Comparison of ENCODE assay signal across 19 mouse cellular contexts in genomic region chr10:61706412-61707375, GRCm38 (mm10). TPM values are rescaled to one million over a fixed set of nuclear protein-coding genes. Genes with fewer than 3 reads are reported as not detected.
DNase-seq lines count a peak whose midpoint lies in the region; ATAC-seq and TF ChIP-seq lines count a peak whose summit lies in the region.
"Had no signal": no experiment of that assay in that cellular context is flagged by ENCODE, and none has a peak within 500 bp of the region (broad histone marks: within the 10 kb centered on the region; RNA-seq: fewer than 3 reads in every experiment).

No protein-coding gene starts in this region.

- no peak overlapping the region for H3K4me3 ChIP-seq in kidney, embryonic 15.5 days (replicated peaks)
- peak overlapping the region; percentile 15 to 32; a peak in 3 of 4 replicates for H3K4me3 ChIP-seq in MEL (ENCODE audit: control insufficient read depth in 1 of 2, insufficient read depth in 1 of 2, low read depth in 2 of 2, low read length in 2 of 2)
- no peak overlapping the region for H3K4me3 ChIP-seq in intestine, postnatal 0 days (ENCODE audit: low read depth, low read length)
- H3K4me3 ChIP-seq: embryonic facial prominence, embryonic 15.5 days; forebrain, embryonic 10.5 days; limb, embryonic 12.5 days had no signal

- no peak for TF ChIP-seq RAD21 in MEL (IDR thresholded peaks at IDR 0.05; ENCODE audit: low read depth, low read length)

- no peaks in the 10 kb centered on the region for H3K79me2 ChIP-seq in MEL (ENCODE audit: control insufficient read depth, insufficient read depth, low read length, poor library complexity)

- no peaks in the 10 kb centered on the region for H3K27me3 ChIP-seq in kidney, embryonic 15.5 days
- H3K27me3 ChIP-seq in MEL (ENCODE audit: control insufficient read depth in 1 of 2, insufficient read depth in 2 of 2, low read length in 2 of 2) = no peaks in the 10 kb centered on the region
- no peaks in the 10 kb centered on the region for H3K27me3 ChIP-seq in intestine, postnatal 0 days (replicated peaks; ENCODE audit: control insufficient read depth, insufficient read depth, low read length)
- H3K27me3 ChIP-seq: embryonic facial prominence, embryonic 15.5 days; limb, embryonic 12.5 days had no signal

- no peak overlapping the region for H3K4me2 ChIP-seq in kidney, embryonic 15.5 days
- H3K4me2 ChIP-seq in intestine, postnatal 0 days (replicated peaks; ENCODE audit: low read depth) = no peak overlapping the region
- H3K4me2 ChIP-seq: embryonic facial prominence, embryonic 15.5 days; limb, embryonic 12.5 days had no signal

- no peaks in the 10 kb centered on the region for H3K4me1 ChIP-seq in kidney, embryonic 15.5 days
- peaks cover 8 to 18% of the 10 kb centered on the region in 2 experiments for H3K4me1 ChIP-seq in MEL (ENCODE audit: control insufficient read depth in 1 of 2, insufficient read depth in 2 of 2, low read length in 2 of 2)
- no peaks in the 10 kb centered on the region for H3K4me1 ChIP-seq in intestine, postnatal 0 days (replicated peaks; ENCODE audit: control insufficient read depth, insufficient read depth, low read length)
- H3K4me1 ChIP-seq: embryonic facial prominence, embryonic 15.5 days; forebrain, embryonic 10.5 days; limb, embryonic 12.5 days had no signal

- TF ChIP-seq POLR2A in MEL (IDR thresholded peaks at IDR 0.05; ENCODE audit: control insufficient read depth in 1 of 2, insufficient read depth in 1 of 2, low read depth in 1 of 2, low read length in 2 of 2, poor library complexity in 1 of 2) = peak in 1 of 2 experiments; percentile 48; a peak in 2 of 4 replicates

- H3K9ac ChIP-seq in kidney, embryonic 15.5 days = no peak overlapping the region
- H3K9ac ChIP-seq in MEL (ENCODE audit: control insufficient read depth, low read depth, low read length, poor library complexity, severe bottlenecking) = peak overlapping the region; percentile 37; the same call in 1 of the 2 replicates
- no peak overlapping the region for H3K9ac ChIP-seq in intestine, postnatal 0 days (ENCODE audit: low read depth, low read length)
- H3K9ac ChIP-seq: embryonic facial prominence, embryonic 15.5 days; limb, embryonic 12.5 days; liver, embryonic 14.5 days had no signal

- H3K27ac ChIP-seq in kidney, embryonic 15.5 days = no peak overlapping the region
- peak overlapping the region; percentile 95 for H3K27ac ChIP-seq in MEL (ENCODE audit: control insufficient read depth, low read depth, low read length)
- no peak overlapping the region for H3K27ac ChIP-seq in intestine, postnatal 0 days (ENCODE audit: low read depth, low read length)
- H3K27ac ChIP-seq: embryonic facial prominence, embryonic 15.5 days; forebrain, embryonic 10.5 days; hindbrain, postnatal 0 days; limb, embryonic 12.5 days; liver, embryonic 14.5 days had no signal

- ATAC-seq in kidney, embryonic 15.5 days (replicated peaks; ENCODE audit: low FRiP score) = no peak
- peak; percentile 76 for ATAC-seq in intestine, postnatal 0 days
- ATAC-seq: hindbrain, postnatal 0 days had no signal

- DNase-seq in kidney, adult 11 months = peak; percentile 75
- peak; percentile 90 for DNase-seq in MEL (ENCODE audit: low read depth, low spot score)
- peak; percentile 54 to 73 for DNase-seq in kidney, postnatal 25 days
- no peak for DNase-seq in T-cell, adult 2 months (ENCODE audit: low spot score)
- no peak for DNase-seq in adipocyte (ENCODE audit: low spot score)
- DNase-seq in layer of hippocampus, adult 11-12 months (ENCODE audit: low spot score) = no peak
- DNase-seq: adrenal gland, adult 2 months; cerebellum, postnatal 10 days; embryo, embryonic 11 days; midbrain, embryonic 14.5 days; retina, postnatal 1 day; thymus, adult 2 months had no signal

- WGBS in kidney, embryonic 15.5 days = 72% methylated on average over 6 of the region's 6 CpGs
- 65% methylated on average over 6 of the region's 6 CpGs for WGBS in intestine, postnatal 0 days

- no peaks in the 10 kb centered on the region for H3K9me3 ChIP-seq in kidney, embryonic 15.5 days (replicated peaks)
- H3K9me3 ChIP-seq in MEL (replicated peaks; ENCODE audit: insufficient read depth, low read length) = no peaks in the 10 kb centered on the region
- H3K9me3 ChIP-seq in intestine, postnatal 0 days (ENCODE audit: control insufficient read depth) = no peaks in the 10 kb centered on the region
- H3K9me3 ChIP-seq: embryonic facial prominence, embryonic 15.5 days; forebrain, embryonic 10.5 days; limb, embryonic 12.5 days had no signal

- H3K36me3 ChIP-seq in kidney, embryonic 15.5 days = peaks cover 22% of the 10 kb centered on the region
- peaks cover 0 to 14% of the 10 kb centered on the region in 2 experiments; a peak in 2 of 4 replicates for H3K36me3 ChIP-seq in MEL (ENCODE audit: control insufficient read depth in 1 of 2, insufficient read depth in 2 of 2, low read length in 2 of 2)
- peaks cover 22% of the 10 kb centered on the region for H3K36me3 ChIP-seq in intestine, postnatal 0 days (ENCODE audit: control insufficient read depth, insufficient read depth)

- no peak for TF ChIP-seq CTCF in MEL (IDR thresholded peaks at IDR 0.05 in 2 of 3, conservative IDR thresholded peaks at IDR 0.05 in 1 of 3; ENCODE audit: control insufficient read depth in 1 of 3, insufficient read depth in 1 of 3, low read depth in 2 of 3, low read length in 3 of 3, poor library complexity in 1 of 3, severe bottlenecking in 1 of 3)
- no peak for TF ChIP-seq CTCF in intestine, postnatal 0 days (IDR thresholded peaks at IDR 0.05; ENCODE audit: low read depth)

- peak in 1 of 2 experiments; percentile 46; a peak in 1 of 4 replicates for TF ChIP-seq EP300 in MEL (IDR thresholded peaks at IDR 0.05; ENCODE audit: low read depth in 1 of 2, low read length in 2 of 2)

TF ChIP-seq in MEL, 35 proteins besides CTCF, POLR2A, EP300 and RAD21:
- TF ChIP-seq ZNF384 (IDR thresholded peaks at IDR 0.05; ENCODE audit: low read depth, low read length) (0 out of 2 replicates have a peak, but pooled peaks have one; percentile 43), KAT2A (conservative IDR thresholded peaks at IDR 0.05; ENCODE audit: low read depth, low read length) (no peak), GATA1 (IDR thresholded peaks at IDR 0.05; ENCODE audit: low read depth, low read length) (0 out of 2 replicates have a peak, but pooled peaks have one; percentile 17), MEF2A (IDR thresholded peaks at IDR 0.05; ENCODE audit: extremely low read depth, insufficient replicate concordance, low read depth, low read length, poor library complexity, severe bottlenecking) (no peak), JUND (IDR thresholded peaks at IDR 0.05; ENCODE audit: low read depth, low read length) (no peak), USF2 (IDR thresholded peaks at IDR 0.05; ENCODE audit: borderline replicate concordance in 1 of 2, insufficient read depth in 1 of 2, low read depth in 1 of 2, low read length in 2 of 2) (no peak), MAZ (IDR thresholded peaks at IDR 0.05; ENCODE audit: low read depth, low read length) (peak; percentile 14; the same call in 1 of the 2 replicates), TCF12 (IDR thresholded peaks at IDR 0.05; ENCODE audit: low read depth, low read length) (0 out of 2 replicates have a peak, but pooled peaks have one; percentile 28), ELF1 (IDR thresholded peaks at IDR 0.05; ENCODE audit: low read depth, low read length) (peak; percentile 51; the same call in 1 of the 2 replicates), RCOR1 (IDR thresholded peaks at IDR 0.05; ENCODE audit: low read depth, low read length) (0 out of 2 replicates have a peak, but pooled peaks have one; percentile 9), MAFK (IDR thresholded peaks at IDR 0.05; ENCODE audit: borderline replicate concordance, low read depth, low read length) (no peak), ETS1 (IDR thresholded peaks at IDR 0.05; ENCODE audit: low read depth, low read length) (peak; percentile 22; the same call in 1 of the 2 replicates), ZMIZ1 (IDR thresholded peaks at IDR 0.05; ENCODE audit: low read depth, low read length) (no peak), CHD2 (IDR thresholded peaks at IDR 0.05; ENCODE audit: low read length) (no peak), NELFE (IDR thresholded peaks at IDR 0.05; ENCODE audit: low read depth, low read length) (no peak), TBP (IDR thresholded peaks at IDR 0.05; ENCODE audit: low read depth, low read length) (peak; percentile 79; the same call in 1 of the 2 replicates), MYC (IDR thresholded peaks at IDR 0.05; ENCODE audit: low read depth, low read length) (no peak), UBTF (IDR thresholded peaks at IDR 0.05; ENCODE audit: borderline replicate concordance, insufficient read depth, low read depth, low read length) (no peak)

RNA-seq across cellular contexts. Expression of gene Aifm2, which starts 8.4 kb away (rescaled TPM):
- polyA plus RNA-seq in kidney, embryonic 15.5 days (2015; fragmentation: Nextera tagmentation; extraction: Ambion mirVana) = 19.6 and 20.5 TPM in 2 replicates
- 13.2 and 13.4 TPM in 2 replicates for total RNA-seq in MEL (2012; rRNA removed)
- 10 to 100 TPM in 1 of 2 experiments, not detected in 1; 17.7 TPM for polyA plus RNA-seq in MEL (2012; ENCODE audit: insufficient read depth in 1 of 2, insufficient read length in 2 of 2, low read depth in 1 of 2, low replicate concordance in 2 of 2, missing spikeins in 1 of 2)
- 14.7 and 16.9 TPM in 2 replicates for polyA plus RNA-seq in intestine, postnatal 0 days (2015; fragmentation: Nextera tagmentation; extraction: Ambion mirVana)

RNA-seq across cellular contexts. Expression of gene Tysnd1, which starts 11.4 kb away (rescaled TPM):
- 33.0 and 36.5 TPM in 2 replicates for polyA plus RNA-seq in kidney, embryonic 15.5 days (2015; fragmentation: Nextera tagmentation; extraction: Ambion mirVana)
- total RNA-seq in MEL (2012; rRNA removed) = 59.8 and 72.7 TPM in 2 replicates
- 100 to 1,000 TPM in 1 of 2 experiments, not detected in 1; 119 TPM for polyA plus RNA-seq in MEL (2012; ENCODE audit: insufficient read depth in 1 of 2, insufficient read length in 2 of 2, low read depth in 1 of 2, low replicate concordance in 2 of 2, missing spikeins in 1 of 2)
- 22.2 and 24.7 TPM in 2 replicates for polyA plus RNA-seq in intestine, postnatal 0 days (2015; fragmentation: Nextera tagmentation; extraction: Ambion mirVana)

RNA-seq across cellular contexts. Expression of gene Sar1a, which starts 26.6 kb away (rescaled TPM):
- 225 and 236 TPM in 2 replicates for polyA plus RNA-seq in kidney, embryonic 15.5 days (2015; fragmentation: Nextera tagmentation; extraction: Ambion mirVana)
- 114 and 135 TPM in 2 replicates for total RNA-seq in MEL (2012; rRNA removed)
- polyA plus RNA-seq in MEL (2012; ENCODE audit: insufficient read depth in 1 of 2, insufficient read length in 2 of 2, low read depth in 1 of 2, low replicate concordance in 2 of 2, missing spikeins in 1 of 2) = 100 to 1,000 TPM in 1 of 2 experiments, not detected in 1; 133 TPM
- polyA plus RNA-seq in intestine, postnatal 0 days (2015; fragmentation: Nextera tagmentation; extraction: Ambion mirVana) = 105 and 111 TPM in 2 replicates

RNA-seq across cellular contexts. Expression of gene Ppa1, which starts 58.3 kb away (rescaled TPM):
- polyA plus RNA-seq in kidney, embryonic 15.5 days (2015; fragmentation: Nextera tagmentation; extraction: Ambion mirVana) = 193 and 202 TPM in 2 replicates
- 201 and 211 TPM in 2 replicates for total RNA-seq in MEL (2012; rRNA removed)
- 100 to 1,000 TPM in 1 of 2 experiments, not detected in 1; 197 TPM for polyA plus RNA-seq in MEL (2012; ENCODE audit: insufficient read depth in 1 of 2, insufficient read length in 2 of 2, low read depth in 1 of 2, low replicate concordance in 2 of 2, missing spikeins in 1 of 2)
- 194 and 204 TPM in 2 replicates for polyA plus RNA-seq in intestine, postnatal 0 days (2015; fragmentation: Nextera tagmentation; extraction: Ambion mirVana)

Comparison
In these comparisons a context has a peak if more than half of its experiments do, and no peak if none do; other contexts are left out.
1. DNase-seq: peak in kidney, adult 11 months (single experiment), MEL (single experiment) and kidney, postnatal 25 days (2 of 2); none in T-cell, adult 2 months (single experiment), adipocyte (single experiment) and layer of hippocampus, adult 11-12 months (single experiment).
2. H3K4me3 ChIP-seq: peak in MEL (2 of 2); none in kidney, embryonic 15.5 days (single experiment) and intestine, postnatal 0 days (single experiment).